Mouse (Mus musculus) CH12.LX (cell line): Measurements from ENCODE around the gene Kxd1. TPM values are rescaled to one million over a fixed set of nuclear protein-coding genes. Genes with fewer than 3 reads are reported as not detected.

Experiments
- DNase-seq: peaks from one replicate; pipeline ENCODE4 v3.0.0-alpha.2; 2013; ENCODE audit errors: extremely low read depth
- H3K27ac ChIP-seq: 2 replicates; pipeline ENCODE4 v1.5.1; 2012; ENCODE audit warnings: low read depth, mild to moderate bottlenecking, control low read depth, moderate library complexity; ENCODE audit not compliant: insufficient read depth
- H3K27me3 ChIP-seq: replicated peaks from 2 replicates; pipeline ENCODE3; 2012; ENCODE audit warnings: inconsistent platforms
- H3K36me3 ChIP-seq, 2 experiments: replicated peaks in 1 of 2; 2 replicates each; pipeline versions ENCODE3 to v1.6.1; 2012; ENCODE audit warnings: inconsistent platforms in 1 of 2, low read length in 1 of 2, mild to moderate bottlenecking in 1 of 2, mixed read lengths in 1 of 2, moderate library complexity in 1 of 2; ENCODE audit not compliant: control insufficient read depth in 1 of 2, insufficient read depth in 1 of 2
- H3K4me1 ChIP-seq, 2 experiments: 2 replicates each; pipeline ENCODE4 v1.6.1; 2012; ENCODE audit warnings: inconsistent platforms in 1 of 2, moderate library complexity in 1 of 2; ENCODE audit not compliant: insufficient read depth in 2 of 2, control insufficient read depth in 1 of 2
- H3K4me2 ChIP-seq: 2 replicates; pipeline ENCODE4 v1.6.1; 2012; ENCODE audit warnings: low read depth, mild to moderate bottlenecking, control low read depth; ENCODE audit not compliant: poor library complexity, insufficient read depth, severe bottlenecking
- H3K4me3 ChIP-seq, 3 experiments: fragments of 150-350 bp in 1 of 3; sonication (generic) in 1 of 3; replicated peaks in 1 of 3; 2 replicates each; pipeline versions ENCODE3 to v1.5.1; 2011 to 2012; ENCODE audit warnings: low read depth in 2 of 3, low read length in 2 of 3, mild to moderate bottlenecking in 2 of 3, moderate library complexity in 2 of 3, control low read depth in 1 of 3, improper control_type of control experiment in 1 of 3, inconsistent platforms in 1 of 3, mixed read lengths in 1 of 3; ENCODE audit not compliant: poor library complexity in 1 of 3
- H3K79me2 ChIP-seq: replicated peaks from 2 replicates; pipeline ENCODE4 v1.6.1; 2012; ENCODE audit warnings: mild to moderate bottlenecking, moderate library complexity; ENCODE audit not compliant: control insufficient read depth, poor library complexity, insufficient read depth, severe bottlenecking; ENCODE audit errors: extremely low read depth
- H3K9ac ChIP-seq: 2 replicates; pipeline ENCODE4 v1.6.1; 2012; ENCODE audit warnings: low read depth, mild to moderate bottlenecking, control low read depth, moderate library complexity; ENCODE audit not compliant: insufficient read depth
- H3K9me3 ChIP-seq: replicated peaks from 2 replicates; pipeline ENCODE3; 2012; ENCODE audit warnings: low read length, inconsistent platforms, mixed read lengths
- BHLHE40 ChIP-seq: IDR thresholded peaks from 2 replicates; pipeline ENCODE4 v1.6.1; 2011; ENCODE audit warnings: mild to moderate bottlenecking, low read depth, low read length, improper control_type of control experiment
- CHD2 ChIP-seq: IDR thresholded peaks from 2 replicates; pipeline ENCODE4 v1.6.1; 2011; ENCODE audit warnings: low read length, improper control_type of control experiment
- CTCF ChIP-seq, 2 experiments: IDR thresholded peaks in 1 of 2; conservative IDR thresholded peaks in 1 of 2; 2 replicates each; pipeline ENCODE4 v1.5.1; 2011 to 2012; ENCODE audit warnings: low read depth in 2 of 2, low read length in 2 of 2, improper control_type of control experiment in 1 of 2, inconsistent platforms in 1 of 2, mild to moderate bottlenecking in 1 of 2, moderate library complexity in 1 of 2
- E2F4 ChIP-seq: IDR thresholded peaks from 2 replicates; pipeline ENCODE4 v1.6.1; 2011; ENCODE audit warnings: low read depth, low read length, improper control_type of control experiment; ENCODE audit not compliant: insufficient replicate concordance
- ELF1 ChIP-seq: IDR thresholded peaks from 2 replicates; pipeline ENCODE4 v1.6.1; 2014; ENCODE audit warnings: low read depth, mild to moderate bottlenecking, inconsistent platforms, low read length, improper control_type of control experiment
- EP300 ChIP-seq: IDR thresholded peaks from 2 replicates; pipeline ENCODE4 v1.6.1; 2011; ENCODE audit warnings: low read length, improper control_type of control experiment
- ETS1 ChIP-seq: conservative IDR thresholded peaks from 2 replicates; pipeline ENCODE4 v1.6.1; 2012; ENCODE audit warnings: low read depth, mild to moderate bottlenecking, inconsistent platforms, low read length, improper control_type of control experiment, moderate library complexity
- GABPA ChIP-seq: IDR thresholded peaks from 2 replicates; pipeline ENCODE4 v1.6.1; 2012; ENCODE audit warnings: low read depth, low read length, improper control_type of control experiment, inconsistent platforms; ENCODE audit not compliant: insufficient replicate concordance
- HCFC1 ChIP-seq: IDR thresholded peaks from 2 replicates; pipeline ENCODE4 v1.6.1; 2012; ENCODE audit warnings: low read depth, mild to moderate bottlenecking, inconsistent platforms, low read length, improper control_type of control experiment
- JUN ChIP-seq: IDR thresholded peaks from 2 replicates; pipeline ENCODE4 v1.6.1; 2011; ENCODE audit warnings: low read depth, mild to moderate bottlenecking, low read length, improper control_type of control experiment, moderate library complexity; ENCODE audit not compliant: insufficient read depth
- KAT2A ChIP-seq: IDR thresholded peaks from 2 replicates; pipeline ENCODE4 v1.6.1; 2012; ENCODE audit warnings: low read length, improper control_type of control experiment, inconsistent platforms; ENCODE audit not compliant: insufficient replicate concordance
- MAZ ChIP-seq: IDR thresholded peaks from 2 replicates; pipeline ENCODE4 v1.6.1; 2012; ENCODE audit warnings: low read depth, mild to moderate bottlenecking, inconsistent platforms, low read length, improper control_type of control experiment, moderate library complexity
- MEF2A ChIP-seq: IDR thresholded peaks from 2 replicates; pipeline ENCODE4 v1.6.1; 2014; ENCODE audit warnings: low read depth, mild to moderate bottlenecking, inconsistent platforms, low read length, improper control_type of control experiment, borderline replicate concordance
- MYC ChIP-seq: IDR thresholded peaks from 2 replicates; pipeline ENCODE4 v1.6.1; 2011; ENCODE audit warnings: low read depth, mild to moderate bottlenecking, improper control_type of control experiment, low read length
- NELFE ChIP-seq: IDR thresholded peaks from 2 replicates; pipeline ENCODE4 v1.6.1; 2011; ENCODE audit warnings: low read depth, low read length, improper control_type of control experiment
- NRF1 ChIP-seq: IDR thresholded peaks from 2 replicates; pipeline ENCODE4 v1.6.1; 2014; ENCODE audit warnings: low read depth, mild to moderate bottlenecking, inconsistent platforms, low read length, improper control_type of control experiment, moderate library complexity
- PAX5 ChIP-seq: IDR thresholded peaks from 2 replicates; pipeline ENCODE4 v1.6.1; 2012; ENCODE audit warnings: low read length, inconsistent platforms, mixed read lengths
- POLR2AphosphoS2 ChIP-seq: IDR thresholded peaks from 2 replicates; pipeline ENCODE4 v1.6.1; 2011; ENCODE audit warnings: low read depth, low read length, improper control_type of control experiment
- RCOR1 ChIP-seq: conservative IDR thresholded peaks from 2 replicates; pipeline ENCODE4 v1.6.1; 2012; ENCODE audit warnings: low read depth, mild to moderate bottlenecking, inconsistent platforms, low read length, improper control_type of control experiment
- SMC3 ChIP-seq: IDR thresholded peaks from 2 replicates; pipeline ENCODE4 v1.6.1; 2011; ENCODE audit warnings: low read depth, low read length, improper control_type of control experiment
- TBP ChIP-seq: conservative IDR thresholded peaks from 2 replicates; pipeline ENCODE4 v1.6.1; 2011; ENCODE audit warnings: low read depth, low read length, improper control_type of control experiment
- UBTF ChIP-seq: IDR thresholded peaks from 2 replicates; pipeline ENCODE4 v1.6.1; 2012; ENCODE audit warnings: low read depth, mild to moderate bottlenecking, inconsistent platforms, low read length, improper control_type of control experiment, moderate library complexity
- ZKSCAN1 ChIP-seq: IDR thresholded peaks from 2 replicates; pipeline ENCODE4 v1.6.1; 2012; ENCODE audit warnings: low read depth, inconsistent platforms, low read length, improper control_type of control experiment, borderline replicate concordance
- ZNF384 ChIP-seq: IDR thresholded peaks from 2 replicates; pipeline ENCODE4 v1.6.1; 2012; ENCODE audit warnings: low read depth, low read length, improper control_type of control experiment, inconsistent platforms
- dilution Hi-C: fragments of 300-500 bp; cut with MboI; formaldehyde crosslinking; loops from 2 replicates; pipeline ENCODE4 v1.14.3; 2020; ENCODE audit warnings: low sequenced_read_pairs; ENCODE audit not compliant: extremely low pct_unique_long_range_greater_than_20kb, extremely low pct_ligation_motif_present
- in situ Hi-C: fragments of 300-500 bp; cut with MboI; formaldehyde crosslinking; loops from 3 replicates; pipeline ENCODE4 v1.14.3; 2019; ENCODE audit warnings: low sequenced_read_pairs, low pct_ligation_motif_present, low pct_unique_long_range_greater_than_20kb, mixed read lengths
- polyA plus RNA-seq: library from polyadenylated mRNA; unstranded; fragments of >175 nt; gene quantifications from 2 replicates; pipeline ENCODE4 v1.2.1, GENCODE M21; 2012; ENCODE audit warnings: low read depth; ENCODE audit not compliant: insufficient read length
- total RNA-seq, 2 experiments: library from RNA; depleted of rRNA; stranded (reverse); fragments of 300-350 nt in 1 of 2; fragments of >200 nt in 1 of 2; gene quantifications; 2 replicates each; pipeline ENCODE4 v1.2.3; 2012 to 2014

The Kxd1 gene
- total and polyA plus RNA-seq, 3 experiments, result 56.6 to 68.0 (median 63.4) TPM

GRCm38 (mm10) chr8:70466771-70467170 is 61.0 kb downstream of the Kxd1 start:
- H3K27me3 ChIP-seq, result no peaks in the 10 kb centered on the region
- no peak overlapping the region for H3K4me3 ChIP-seq
- no peaks in the 10 kb centered on the region for H3K79me2 ChIP-seq
- peaks cover 9 to 91% of the 10 kb centered on the region in 2 experiments for H3K36me3 ChIP-seq
- no peak overlapping the region for H3K9ac ChIP-seq
- no peaks in the 10 kb centered on the region for H3K4me1 ChIP-seq
- dilution Hi-C loops, result no loop called here
- no peaks in the 10 kb centered on the region for H3K9me3 ChIP-seq
- TF ChIP-seq KAT2A (no peak), CHD2 (no peak), GABPA (no peak), POLR2AphosphoS2 (no peak), ZKSCAN1 (no peak), MYC (no peak), NRF1 (no peak), BHLHE40 (no peak), UBTF (no peak), EP300 (no peak), JUN (no peak), MEF2A (no peak), ETS1 (no peak), ZNF384 (no peak), RCOR1 (no peak), SMC3 (no peak), PAX5 (no peak)
- TF ChIP-seq, all 38 proteins: peak for 0
- DNase-seq, result no peak
- in situ Hi-C loops, result no loop called here
- no peak overlapping the region for H3K27ac ChIP-seq
- no peak overlapping the region for H3K4me2 ChIP-seq

GRCm38 (mm10) chr8:70466305-70466704 is 61.5 kb downstream of the Kxd1 start:
- Histone ChIP-seq H3K79me2 (no peaks in the 10 kb centered on the region), H3K4me2 (no peak overlapping the region), H3K4me3 (no peak overlapping the region), H3K9me3 (no peaks in the 10 kb centered on the region), H3K36me3 (peaks cover 9 to 90% of the 10 kb centered on the region in 2 experiments), H3K27me3 (no peaks in the 10 kb centered on the region), H3K9ac (no peak overlapping the region), H3K27ac (no peak overlapping the region), H3K4me1 (no peaks in the 10 kb centered on the region)
- in situ Hi-C loops (no loop called here), dilution Hi-C loops (no loop called here)
- TF ChIP-seq ELF1, result no peak
- TF ChIP-seq HCFC1, result no peak
- TF ChIP-seq NELFE, result no peak
- TF ChIP-seq TBP, result no peak
- TF ChIP-seq MAZ, result no peak
- no peak for TF ChIP-seq NRF1
- no peak for TF ChIP-seq CTCF (conservative IDR thresholded peaks at IDR 0.05 in 1 of 2, IDR thresholded peaks at IDR 0.05 in 1 of 2; ENCODE audit: low read depth in 2 of 2, low read length in 2 of 2)
- no peak for TF ChIP-seq JUN
- no peak for TF ChIP-seq E2F4
- TF ChIP-seq SMC3, result no peak
- no peak for TF ChIP-seq POLR2AphosphoS2
- DNase-seq, result no peak
